Mouse (Mus musculus) spleen, adult 2 months (tissue): ENCODE data around the gene Gm20388.

Experiments
- CTCF ChIP-seq: fragments of 200-500 bp; IDR thresholded peaks from 2 replicates; pipeline ENCODE4 v1.5.1; 2011; ENCODE audit warnings: mild to moderate bottlenecking, inconsistent platforms; ENCODE audit not compliant: insufficient read depth, insufficient read length, insufficient replicate concordance; ENCODE audit errors: extremely low read depth
- POLR2A ChIP-seq: fragments of 200-500 bp; IDR thresholded peaks from 2 replicates; pipeline ENCODE4 v1.6.1; 2011; ENCODE audit warnings: low read depth, low read length, inconsistent platforms

- TF ChIP-seq POLR2A (no peak), CTCF (no peak)
Observed at GRCm38 (mm10) chr8:123422781-123423159, 3512.1 kb downstream of the Gm20388 start.
